Mouse (Mus musculus) megakaryocyte progenitor cell, adult 5-6 weeks (primary cell): ENCODE results near the gene Hes7. TPM values are rescaled to one million over a fixed set of nuclear protein-coding genes. Genes with fewer than 3 reads are reported as not detected.

Experiments used
- ATAC-seq: replicated peaks from 2 replicates; pipeline ENCODE4 v1.8.0; 2016; ENCODE audit warnings: mild to moderate bottlenecking, moderate TSS enrichment, inconsistent platforms; ENCODE audit not compliant: poor library complexity
- total RNA-seq, 2 experiments: library from RNA; stranded (forward) in 1 of 2; stranded (reverse) in 1 of 2; fragments of 157-497, 149-512 nt in 1 of 2; fragments of 200-1000 nt in 1 of 2; gene quantifications; 2 replicates each; pipeline versions ENCODE4 v1.2.3 to v1.2.4; 2015 to 2017

The Hes7 gene
- total RNA-seq, 2 experiments from 2014 or later: not detected

- ATAC-seq: no peak
These were observed 15.2 kb downstream of the Hes7 start for GRCm38 (mm10) chr11:69135361-69135760.

- no peak for ATAC-seq
These were observed 27.3 kb downstream of the Hes7 start for GRCm38 (mm10) chr11:69147546-69147945.

GRCm38 (mm10) chr11:69148451-69148960 lies 28.3 kb downstream of the Hes7 start:
- ATAC-seq: no peak

- ATAC-seq: no peak
These were observed 29.5 kb downstream of the Hes7 start for GRCm38 (mm10) chr11:69149728-69150127.

GRCm38 (mm10) chr11:69150444-69150843 lies 30.2 kb downstream of the Hes7 start:
- peak; percentile 94 for ATAC-seq

- no peak for ATAC-seq
These were observed 30.8 kb downstream of the Hes7 start for GRCm38 (mm10) chr11:69151004-69151403.

GRCm38 (mm10) chr11:69153831-69154230 lies 33.6 kb downstream of the Hes7 start:
- ATAC-seq: no peak

GRCm38 (mm10) chr11:69155351-69155750 lies 35.1 kb downstream of the Hes7 start:
- peak; percentile 46; the same call in 1 of the 2 replicates for ATAC-seq

GRCm38 (mm10) chr11:69156800-69157199 lies 36.6 kb downstream of the Hes7 start, which contains the start of gene Alox12b:
TSS of gene Alox12b (plus strand) at chr11:69156989.
- ATAC-seq: 0 out of 2 replicates have a peak, but pooled peaks have one; percentile 29

- ATAC-seq: no peak
These were observed 49.1 kb downstream of the Hes7 start for GRCm38 (mm10) chr11:69169313-69169712.

- peak; percentile 54; the same call in 1 of the 2 replicates for ATAC-seq
These were observed 51.4 kb downstream of the Hes7 start for GRCm38 (mm10) chr11:69171626-69172025.

- no peak for ATAC-seq
These were observed 52.4 kb downstream of the Hes7 start for GRCm38 (mm10) chr11:69172606-69173005.

Other genes with a start within 250 kb of the Hes7 start
- 26.2 and 28.0 TPM in 2 replicates for gene Ndel1, start 248.5 kb upstream of the Hes7 start, total RNA-seq (2015)
- 35.9 and 40.5 TPM in 2 replicates for gene Ndel1, start 248.5 kb upstream of the Hes7 start, total RNA-seq (2017)
- not detected in 2 replicates for gene Rnf222, start 231.9 kb upstream of the Hes7 start, total RNA-seq (2015)
- gene Rnf222, start 231.9 kb upstream of the Hes7 start, total RNA-seq (2017): not detected in 2 replicates
- 3,945 and 4,034 TPM in 2 replicates for gene Rpl26, start 218.8 kb upstream of the Hes7 start, total RNA-seq (2015)
- gene Rpl26, start 218.8 kb upstream of the Hes7 start, total RNA-seq (2017): 6,407 and 6,432 TPM in 2 replicates
- not detected in 2 replicates for gene Odf4, start 193.3 kb upstream of the Hes7 start, total RNA-seq (2015)
- gene Odf4, start 193.3 kb upstream of the Hes7 start, total RNA-seq (2017): not detected in 2 replicates
- not detected in 2 replicates for gene Arhgef15, start 162.9 kb upstream of the Hes7 start, total RNA-seq (2015)
- 0.04 and 0.98 TPM in 2 replicates for gene Arhgef15, start 162.9 kb upstream of the Hes7 start, total RNA-seq (2017)
- gene Slc25a35, start 152.3 kb upstream of the Hes7 start, total RNA-seq (2015): 2.2 and 2.8 TPM in 2 replicates
- gene Slc25a35, start 152.3 kb upstream of the Hes7 start, total RNA-seq (2017): 0.30 and 0.75 TPM in 2 replicates
- gene Rangrf, start 145.2 kb upstream of the Hes7 start, total RNA-seq (2015): 91.0 and 123 TPM in 2 replicates
- 46.3 and 54.1 TPM in 2 replicates for gene Rangrf, start 145.2 kb upstream of the Hes7 start, total RNA-seq (2017)
- 24.8 and 31.3 TPM in 2 replicates for gene Pfas, start 111.9 kb upstream of the Hes7 start, total RNA-seq (2015)
- 34.9 and 48.8 TPM in 2 replicates for gene Pfas, start 111.9 kb upstream of the Hes7 start, total RNA-seq (2017)
- gene Ctc1, start 104.5 kb upstream of the Hes7 start, total RNA-seq (2015): 27.8 and 33.7 TPM in 2 replicates
- gene Ctc1, start 104.5 kb upstream of the Hes7 start, total RNA-seq (2017): 21.2 and 27.2 TPM in 2 replicates
- 100 and 103 TPM in 2 replicates for gene Aurkb, start 74.8 kb upstream of the Hes7 start, total RNA-seq (2015)
- gene Aurkb, start 74.8 kb upstream of the Hes7 start, total RNA-seq (2017): 103 and 128 TPM in 2 replicates
- gene Borcs6, start 60.7 kb upstream of the Hes7 start, total RNA-seq (2015): 6.2 and 7.6 TPM in 2 replicates
- gene Borcs6, start 60.7 kb upstream of the Hes7 start, total RNA-seq (2017): 6.6 and 6.7 TPM in 2 replicates
- gene Tmem107, start 49.6 kb upstream of the Hes7 start, total RNA-seq (2015): 18.6 and 23.4 TPM in 2 replicates
- 23.9 and 40.6 TPM in 2 replicates for gene Tmem107, start 49.6 kb upstream of the Hes7 start, total RNA-seq (2017)
- gene Vamp2, start 31.9 kb upstream of the Hes7 start, total RNA-seq (2015): 36.6 and 41.2 TPM in 2 replicates
- 8.2 and 12.8 TPM in 2 replicates for gene Vamp2, start 31.9 kb upstream of the Hes7 start, total RNA-seq (2017)
- gene Per1, start 25.2 kb upstream of the Hes7 start, total RNA-seq (2015): 8.3 and 8.8 TPM in 2 replicates
- gene Per1, start 25.2 kb upstream of the Hes7 start, total RNA-seq (2017): 4.0 and 4.8 TPM in 2 replicates
- gene 9130213A22Rik, start 2.2 kb downstream of the Hes7 start, total RNA-seq (2015): not detected in 2 replicates
- not detected in 2 replicates for gene 9130213A22Rik, start 2.2 kb downstream of the Hes7 start, total RNA-seq (2017)
- not detected in 2 replicates for gene Aloxe3, start 5.5 kb downstream of the Hes7 start, total RNA-seq (2015)
- not detected in 2 replicates for gene Aloxe3, start 5.5 kb downstream of the Hes7 start, total RNA-seq (2017)
- gene Alox12b, start 36.6 kb downstream of the Hes7 start, total RNA-seq (2015): not detected in 2 replicates
- gene Alox12b, start 36.6 kb downstream of the Hes7 start, total RNA-seq (2017): not detected in 2 replicates
- gene Alox8, start 77.4 kb downstream of the Hes7 start, total RNA-seq (2015): 0.07 TPM in 1 of 2 replicates, not detected in the other
- gene Alox8, start 77.4 kb downstream of the Hes7 start, total RNA-seq (2017): 0.44 TPM in 1 of 2 replicates, not detected in the other
- 0.10 TPM in 1 of 2 replicates, not detected in the other for gene Gucy2e, start 116.6 kb downstream of the Hes7 start, total RNA-seq (2015)
- gene Gucy2e, start 116.6 kb downstream of the Hes7 start, total RNA-seq (2017): 0.03 TPM in 1 of 2 replicates, not detected in the other
- gene Cntrob, start 203.4 kb downstream of the Hes7 start, total RNA-seq (2015): 30.5 and 49.5 TPM in 2 replicates
- 26.9 and 29.8 TPM in 2 replicates for gene Cntrob, start 203.4 kb downstream of the Hes7 start, total RNA-seq (2017)
- 117 and 136 TPM in 2 replicates for gene Trappc1, start 203.6 kb downstream of the Hes7 start, total RNA-seq (2015)
- 87.2 and 103 TPM in 2 replicates for gene Trappc1, start 203.6 kb downstream of the Hes7 start, total RNA-seq (2017)
- 0.07 and 0.34 TPM in 2 replicates for gene Kcnab3, start 205.9 kb downstream of the Hes7 start, total RNA-seq (2015)
- gene Kcnab3, start 205.9 kb downstream of the Hes7 start, total RNA-seq (2017): 0.14 TPM in 1 of 2 replicates, not detected in the other
- gene Rnf227, start 220.1 kb downstream of the Hes7 start, total RNA-seq (2015): 4.3 and 6.2 TPM in 2 replicates
- gene Rnf227, start 220.1 kb downstream of the Hes7 start, total RNA-seq (2017): 5.1 and 7.1 TPM in 2 replicates
- gene Chd3, start 249.0 kb downstream of the Hes7 start, total RNA-seq (2015): 17.0 and 22.4 TPM in 2 replicates
- gene Chd3, start 249.0 kb downstream of the Hes7 start, total RNA-seq (2017): 19.9 and 38.2 TPM in 2 replicates